Mouse (Mus musculus) limb, embryonic 12.5 days (tissue): ENCODE measurements at regions not wholly inside any gene's neighbourhood (a gene's known extent, or its start where the extent isn't known, plus 50 kb on each side); places are given as distances from the start of the nearest gene placed in this dataset.
"Not testable (repeated sequence)": the region's sequence is repeated elsewhere in the genome, so short reads cannot be mapped to it uniquely, and the experiment has no call there.

Experiments
- ATAC-seq: fragments of 200-750 bp; cut with Nextera tagmentation; 2 replicates; pipeline ENCODE4 v1.8.0; 2017; ENCODE audit warnings: low read depth, moderate TSS enrichment; ENCODE audit not compliant: insufficient number of reproducible peaks, insufficient read depth, low FRiP score, low TSS enrichment
- H3K27ac ChIP-seq: fragments of 300-500 bp; sonication (generic); 2 replicates; pipeline ENCODE4 v1.5.1; 2016; ENCODE audit warnings: mild to moderate bottlenecking, moderate library complexity
- H3K27me3 ChIP-seq: fragments of 300-500 bp; sonication (generic); 2 replicates; pipeline ENCODE4 v1.6.1; 2016; ENCODE audit warnings: mild to moderate bottlenecking, moderate library complexity
- H3K36me3 ChIP-seq: fragments of 300-500 bp; sonication (generic); 2 replicates; pipeline ENCODE4 v1.6.1; 2016; ENCODE audit warnings: mild to moderate bottlenecking, moderate library complexity
- H3K4me1 ChIP-seq: fragments of 300-500 bp; sonication (generic); replicated peaks from 2 replicates; pipeline ENCODE4 v1.6.1; 2016
- H3K4me2 ChIP-seq: fragments of 300-500 bp; sonication (generic); 2 replicates; pipeline ENCODE4 v1.6.1; 2016; ENCODE audit warnings: mild to moderate bottlenecking, moderate library complexity
- H3K4me3 ChIP-seq: fragments of 300-500 bp; sonication (generic); replicated peaks from 2 replicates; pipeline ENCODE4 v1.5.1; 2016; ENCODE audit warnings: mild to moderate bottlenecking
- H3K9ac ChIP-seq: fragments of 300-500 bp; sonication (generic); replicated peaks from 2 replicates; pipeline ENCODE4 v1.6.1; 2016; ENCODE audit warnings: mild to moderate bottlenecking, moderate library complexity
- H3K9me3 ChIP-seq: fragments of 300-500 bp; sonication (generic); 2 replicates; pipeline ENCODE4 v1.6.1; 2016; ENCODE audit warnings: mild to moderate bottlenecking, moderate library complexity
- WGBS: fragments of 180-500 bp; shearing (Covaris S2); methylation state at CpG from one replicate; pipeline ENCODE4 v1.1.7; 2016; 5-methylcytosine and 5-hydroxymethylcytosine counted together

- Histone ChIP-seq H3K9me3 (no peaks in the 10 kb centered on the region), H3K27me3 (no peaks in the 10 kb centered on the region), H3K27ac (no peak overlapping the region), H3K4me3 (no peak overlapping the region), H3K4me1 (no peaks in the 10 kb centered on the region), H3K9ac (no peak overlapping the region), H3K4me2 (no peak overlapping the region), H3K36me3 (no peaks in the 10 kb centered on the region)
- 79% methylated on average over 3 of the region's 3 CpGs for WGBS
- no peak for ATAC-seq
These were observed 70.5 kb upstream of the Sv2b start for GRCm38 (mm10) chr7:75379595-75379994.

- H3K27ac ChIP-seq: no peak overlapping the region
- no peaks in the 10 kb centered on the region for H3K27me3 ChIP-seq
- H3K4me3 ChIP-seq: no peak overlapping the region
- no peaks in the 10 kb centered on the region for H3K9me3 ChIP-seq
- H3K9ac ChIP-seq: no peak overlapping the region
- H3K4me2 ChIP-seq: no peak overlapping the region
- ATAC-seq: no peak
- H3K4me1 ChIP-seq: no peaks in the 10 kb centered on the region
- WGBS: 28% methylated on average over 8 of the region's 8 CpGs
- H3K36me3 ChIP-seq: no peaks in the 10 kb centered on the region
These were observed 70.8 kb upstream of the Akap13 start for GRCm38 (mm10) chr7:75384506-75384911.

- H3K27me3 ChIP-seq: no peaks in the 10 kb centered on the region
- no peak overlapping the region for H3K4me2 ChIP-seq
- no peaks in the 10 kb centered on the region for H3K36me3 ChIP-seq
- no peaks in the 10 kb centered on the region for H3K4me1 ChIP-seq
- no peak overlapping the region for H3K4me3 ChIP-seq
- H3K9me3 ChIP-seq: no peaks in the 10 kb centered on the region
- H3K9ac ChIP-seq: no peak overlapping the region
- no peak overlapping the region for H3K27ac ChIP-seq
- 78% methylated on average over 1 of the region's 1 CpGs for WGBS
- no peak for ATAC-seq
These were observed 68.3 kb upstream of the Akap13 start for GRCm38 (mm10) chr7:75387033-75387432.

- no peaks in the 10 kb centered on the region for H3K36me3 ChIP-seq
- no peaks in the 10 kb centered on the region for H3K27me3 ChIP-seq
- no peak overlapping the region for H3K4me3 ChIP-seq
- H3K4me1 ChIP-seq: no peaks in the 10 kb centered on the region
- no peak overlapping the region for H3K9ac ChIP-seq
- no peaks in the 10 kb centered on the region for H3K9me3 ChIP-seq
- H3K4me2 ChIP-seq: no peak overlapping the region
- H3K27ac ChIP-seq: no peak overlapping the region
- ATAC-seq: no peak
- 80% methylated on average over 6 of the region's 6 CpGs for WGBS
These were observed 67.4 kb upstream of the Akap13 start for GRCm38 (mm10) chr7:75387821-75388431.

- ATAC-seq: no peak
- no peak overlapping the region for H3K4me2 ChIP-seq
- no peak overlapping the region for H3K4me3 ChIP-seq
- 95% methylated on average over 3 of the region's 3 CpGs for WGBS
- H3K4me1 ChIP-seq: no peaks in the 10 kb centered on the region
- no peaks in the 10 kb centered on the region for H3K27me3 ChIP-seq
- no peak overlapping the region for H3K9ac ChIP-seq
- no peaks in the 10 kb centered on the region for H3K9me3 ChIP-seq
- H3K36me3 ChIP-seq: no peaks in the 10 kb centered on the region
- H3K27ac ChIP-seq: no peak overlapping the region
These were observed 65.2 kb upstream of the Akap13 start for GRCm38 (mm10) chr7:75390162-75390561.

GRCm38 (mm10) chr7:75392783-75393182 is 62.6 kb upstream of the Akap13 start:
- Histone ChIP-seq H3K36me3 (no peaks in the 10 kb centered on the region), H3K9me3 (no peaks in the 10 kb centered on the region), H3K9ac (no peak overlapping the region), H3K4me3 (no peak overlapping the region), H3K4me1 (peaks cover 4% of the 10 kb centered on the region; the same call in 1 of the 2 replicates), H3K27me3 (no peaks in the 10 kb centered on the region), H3K27ac (no peak overlapping the region), H3K4me2 (no peak overlapping the region)
- no peak for ATAC-seq
- WGBS: 38% methylated on average over 3 of the region's 3 CpGs

- Histone ChIP-seq H3K4me3 (no peak overlapping the region), H3K9me3 (no peaks in the 10 kb centered on the region), H3K4me2 (no peak overlapping the region), H3K27me3 (no peaks in the 10 kb centered on the region), H3K27ac (no peak overlapping the region), H3K4me1 (peaks cover 4% of the 10 kb centered on the region; the same call in 1 of the 2 replicates), H3K9ac (no peak overlapping the region), H3K36me3 (no peaks in the 10 kb centered on the region)
- WGBS: 86% methylated on average over 2 of the region's 2 CpGs
- ATAC-seq: no peak
These were observed 61.9 kb upstream of the Akap13 start for GRCm38 (mm10) chr7:75393466-75393865.

- WGBS: 82% methylated on average over 8 of the region's 8 CpGs
- Histone ChIP-seq H3K4me2 (no peak overlapping the region), H3K9me3 (no peaks in the 10 kb centered on the region), H3K27ac (no peak overlapping the region), H3K4me3 (no peak overlapping the region), H3K36me3 (no peaks in the 10 kb centered on the region), H3K4me1 (peaks cover 4% of the 10 kb centered on the region; the same call in 1 of the 2 replicates), H3K27me3 (no peaks in the 10 kb centered on the region), H3K9ac (no peak overlapping the region)
- ATAC-seq: no peak
These were observed 60.3 kb upstream of the Akap13 start for GRCm38 (mm10) chr7:75394866-75395580.

GRCm38 (mm10) chr7:75397559-75397958 is 57.8 kb upstream of the Akap13 start:
- H3K9me3 ChIP-seq: no peaks in the 10 kb centered on the region
- no peaks in the 10 kb centered on the region for H3K36me3 ChIP-seq
- no peak overlapping the region for H3K27ac ChIP-seq
- 22% methylated on average over 7 of the region's 7 CpGs for WGBS
- H3K4me1 ChIP-seq: peaks cover 4% of the 10 kb centered on the region; the same call in 1 of the 2 replicates
- ATAC-seq: no peak
- H3K27me3 ChIP-seq: no peaks in the 10 kb centered on the region
- no peak overlapping the region for H3K9ac ChIP-seq
- no peak overlapping the region for H3K4me2 ChIP-seq
- H3K4me3 ChIP-seq: no peak overlapping the region

GRCm38 (mm10) chr7:75398480-75398879 is 56.9 kb upstream of the Akap13 start:
- H3K4me1 ChIP-seq: not testable (repeated sequence)
- WGBS: 82% methylated on average over 2 of the region's 2 CpGs

GRCm38 (mm10) chr7:75398904-75399724 is 56.2 kb upstream of the Akap13 start:
- H3K9me3 ChIP-seq: no peaks in the 10 kb centered on the region
- no peaks in the 10 kb centered on the region for H3K27me3 ChIP-seq
- ATAC-seq: peak; percentile 75; the same call in 1 of the 2 replicates
- H3K9ac ChIP-seq: no peak overlapping the region
- H3K4me3 ChIP-seq: no peak overlapping the region
- H3K36me3 ChIP-seq: no peaks in the 10 kb centered on the region
- H3K4me2 ChIP-seq: no peak overlapping the region
- 45% methylated on average over 7 of the region's 7 CpGs for WGBS
- no peak overlapping the region for H3K27ac ChIP-seq
- peaks cover 4% of the 10 kb centered on the region; the same call in 1 of the 2 replicates for H3K4me1 ChIP-seq

More at GRCm38 (mm10) chr7:75398480-75398879, 56.9 kb upstream of the Akap13 start:
- H3K4me2 ChIP-seq, H3K4me3 ChIP-seq, H3K27ac ChIP-seq, H3K36me3 ChIP-seq, H3K9me3 ChIP-seq, H3K9ac ChIP-seq, H3K27me3 ChIP-seq, ATAC-seq: not testable (repeated sequence)
